Mouse (Mus musculus) retina, postnatal 1 day (tissue): ENCODE measurements around the gene Commd7.

Source experiments
- DNase-seq: peaks from one replicate; pipeline ENCODE4 v3.0.0-alpha.2; 2012

The Commd7 gene

GRCm38 (mm10) chr2:153618889-153619288 is 13.7 kb downstream of the Commd7 start:
- no peak for DNase-seq

GRCm38 (mm10) chr2:153618439-153618838 is 14.1 kb downstream of the Commd7 start:
- DNase-seq = no peak

GRCm38 (mm10) chr2:153616893-153617292 is 15.7 kb downstream of the Commd7 start:
- no peak for DNase-seq

- peak; percentile 18 for DNase-seq
These were observed 19.8 kb downstream of the Commd7 start for GRCm38 (mm10) chr2:153612594-153613281.

- DNase-seq = no peak
These were observed 20.8 kb downstream of the Commd7 start for GRCm38 (mm10) chr2:153611743-153612142.

- peak; percentile 24 for DNase-seq
These were observed 21.3 kb downstream of the Commd7 start for GRCm38 (mm10) chr2:153611241-153611630.

- DNase-seq = peak; percentile 51
These were observed 21.9 kb downstream of the Commd7 start for GRCm38 (mm10) chr2:153610426-153611240.

GRCm38 (mm10) chr2:153609548-153609947 is 23.0 kb downstream of the Commd7 start:
- peak; percentile 92 for DNase-seq

GRCm38 (mm10) chr2:153609058-153609457 is 23.5 kb downstream of the Commd7 start:
- peak; percentile 11 for DNase-seq

GRCm38 (mm10) chr2:153607870-153608515 is 24.6 kb downstream of the Commd7 start:
- DNase-seq = no peak

- DNase-seq = no peak
These were observed 26.2 kb downstream of the Commd7 start for GRCm38 (mm10) chr2:153606421-153606820.

- peak; percentile 44 for DNase-seq
These were observed 28.9 kb downstream of the Commd7 start for GRCm38 (mm10) chr2:153603724-153604123.

- DNase-seq = peak; percentile 24
These were observed 31.6 kb downstream of the Commd7 start for GRCm38 (mm10) chr2:153600667-153601648.

GRCm38 (mm10) chr2:153600021-153600666 is 32.4 kb downstream of the Commd7 start:
- DNase-seq = peak; percentile 54

GRCm38 (mm10) chr2:153597626-153598025 is 35.0 kb downstream of the Commd7 start:
- no peak for DNase-seq

GRCm38 (mm10) chr2:153597014-153597413 is 35.6 kb downstream of the Commd7 start:
- no peak for DNase-seq

- no peak for DNase-seq
These were observed 37.6 kb downstream of the Commd7 start for GRCm38 (mm10) chr2:153594998-153595397.

GRCm38 (mm10) chr2:153593186-153593585 is 39.4 kb downstream of the Commd7 start:
- peak; percentile 44 for DNase-seq

- DNase-seq = no peak
These were observed 40.2 kb downstream of the Commd7 start for GRCm38 (mm10) chr2:153592056-153593014.

GRCm38 (mm10) chr2:153586515-153587174 is 45.9 kb downstream of the Commd7 start:
- peak; percentile 89 for DNase-seq
